Mouse (Mus musculus) small intestine, adult 2 months (tissue): Measurements from ENCODE around the gene Cdk15.

Experiments
- CTCF ChIP-seq: fragments of 200-500 bp; IDR thresholded peaks from 2 replicates; pipeline ENCODE4 v1.5.1; 2012; ENCODE audit warnings: low read depth, mild to moderate bottlenecking, control low read depth, inconsistent platforms, low read length, moderate library complexity, mixed read lengths; ENCODE audit not compliant: insufficient replicate concordance, insufficient read length; ENCODE audit errors: extremely low read depth
- POLR2A ChIP-seq: fragments of 200-500 bp; IDR thresholded peaks from 2 replicates; pipeline ENCODE4 v1.6.1; 2012; ENCODE audit warnings: low read depth, mild to moderate bottlenecking, control low read depth, inconsistent platforms, low read length, moderate library complexity

DNA sequence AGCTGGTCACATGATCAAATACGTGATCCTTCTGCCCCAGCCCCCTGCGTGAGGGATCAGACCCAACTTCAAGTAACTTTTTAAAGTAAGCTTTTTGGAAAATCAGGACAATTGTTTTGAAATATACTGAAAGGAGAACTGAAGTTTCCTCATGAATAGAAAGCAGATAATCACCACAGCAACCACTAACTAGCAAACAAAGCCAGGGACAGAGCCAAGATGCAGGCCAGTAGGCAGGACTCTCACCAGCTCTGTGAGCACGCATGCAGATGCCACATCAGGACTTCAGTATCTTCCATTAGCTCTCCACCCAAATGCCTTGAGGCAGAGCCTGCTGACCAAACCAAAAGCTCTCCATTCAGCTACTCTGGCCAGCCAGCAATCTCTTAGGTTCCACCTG lies 135.0 kb downstream of the Cdk15 start:
- TF ChIP-seq CTCF (no peak), POLR2A (no peak)
